Mouse (Mus musculus): ENCODE measurements at regions not wholly inside any gene's neighbourhood (a gene's known extent, or its start where the extent isn't known, plus 50 kb on each side); places are given as distances from the start of the nearest gene placed in this dataset.

DNA sequence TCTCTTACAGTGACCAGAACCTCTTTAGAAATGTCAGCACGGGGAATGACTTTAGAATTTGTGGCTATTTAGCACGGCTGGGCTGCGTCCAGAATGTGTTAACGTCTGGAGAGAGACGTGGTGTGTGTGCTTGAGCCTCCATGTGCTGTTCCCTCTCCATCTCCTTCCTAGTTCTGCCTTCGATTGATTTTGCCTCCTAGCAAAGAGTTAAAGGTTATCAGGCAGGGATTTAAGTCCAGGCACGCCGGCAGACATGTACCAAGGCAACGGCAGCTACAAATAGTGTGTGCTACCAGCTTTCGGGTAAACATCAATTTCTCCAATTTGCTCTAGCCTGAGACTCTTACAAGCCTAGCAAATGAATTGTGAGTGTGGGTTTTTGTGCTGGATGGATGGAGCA is 285.7 kb downstream of the Icos start:
- DNase-seq (ENCODE audit: low read depth, low spot score): no peak

GRCm38 (mm10) chr1:61265706-61266127 is 288.0 kb downstream of the Icos start:
- DNase-seq (ENCODE audit: low read depth, low spot score): no peak

GRCm38 (mm10) chr1:61273843-61274242 is 296.1 kb downstream of the Icos start:
- DNase-seq (ENCODE audit: low read depth, low spot score): no peak

- no peak for DNase-seq (ENCODE audit: low read depth, low spot score)
These were observed 296.5 kb downstream of the Icos start for GRCm38 (mm10) chr1:61274244-61274643.

- no peak for DNase-seq (ENCODE audit: low read depth, low spot score)
These were observed 299.5 kb downstream of the Icos start for GRCm38 (mm10) chr1:61277170-61277710.

DNA sequence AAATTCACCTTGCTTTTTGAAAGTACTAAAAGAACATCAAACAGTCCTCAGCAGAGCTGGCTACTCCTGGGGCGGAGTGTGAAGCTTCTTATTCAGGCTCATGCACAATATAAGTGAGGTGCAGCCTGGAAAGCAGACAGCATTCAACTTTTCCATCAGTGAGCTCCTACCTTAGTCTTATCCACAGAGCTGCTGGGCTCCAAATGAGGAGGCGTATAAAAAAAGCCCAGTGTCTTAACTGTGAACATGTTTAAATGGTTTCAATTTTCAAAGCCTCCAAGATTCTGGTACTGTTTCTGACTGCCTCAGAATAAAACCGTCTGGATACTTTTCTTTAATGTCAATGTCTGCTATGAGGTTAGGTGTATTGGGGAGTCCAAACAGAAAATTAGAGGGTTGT is 310.5 kb downstream of the Icos start:
- DNase-seq (ENCODE audit: low read depth, low spot score): no peak

DNA sequence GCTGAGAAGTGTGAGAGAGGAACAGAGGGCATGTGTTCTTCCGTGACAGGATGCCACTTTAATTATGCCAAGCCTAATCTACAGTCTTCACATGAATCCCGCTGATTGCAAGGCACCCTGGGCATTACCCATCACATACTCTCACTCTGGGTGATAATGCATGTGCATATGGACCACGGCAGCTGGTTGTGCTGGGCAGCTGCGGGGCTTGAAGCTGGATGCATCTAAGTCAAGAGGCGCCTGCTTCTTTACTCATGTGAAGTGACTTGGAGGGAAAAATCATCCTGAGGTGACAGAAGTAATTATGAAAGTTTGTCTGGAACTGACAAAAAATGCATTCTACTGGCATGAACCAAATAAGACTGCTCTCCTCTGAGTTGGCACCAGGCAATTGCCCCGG is 311.2 kb downstream of the Icos start:
- DNase-seq (ENCODE audit: low read depth, low spot score): no peak

DNA sequence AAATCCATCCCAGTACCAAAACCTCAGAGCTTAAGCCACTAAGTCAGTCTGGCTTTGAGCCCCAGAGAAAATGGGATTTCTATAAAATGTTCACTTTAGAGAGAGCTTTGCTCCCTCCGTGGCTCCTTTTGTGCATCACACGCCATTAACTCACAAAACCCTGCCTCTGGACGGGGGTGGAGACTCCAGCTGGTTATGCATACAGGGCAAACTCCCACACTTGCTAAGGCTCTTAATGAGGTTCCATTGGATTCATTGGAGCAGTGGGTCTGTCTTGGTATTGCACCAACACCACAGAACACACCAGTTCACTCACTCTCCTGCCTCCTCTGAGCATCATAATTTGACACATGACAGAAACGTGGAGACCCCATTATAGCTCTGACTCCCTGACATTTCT is 311.8 kb downstream of the Icos start:
- no peak for DNase-seq (ENCODE audit: low read depth, low spot score)

GRCm38 (mm10) chr1:61293106-61293505 is 315.4 kb downstream of the Icos start:
- no peak for DNase-seq (ENCODE audit: low read depth, low spot score)

DNA sequence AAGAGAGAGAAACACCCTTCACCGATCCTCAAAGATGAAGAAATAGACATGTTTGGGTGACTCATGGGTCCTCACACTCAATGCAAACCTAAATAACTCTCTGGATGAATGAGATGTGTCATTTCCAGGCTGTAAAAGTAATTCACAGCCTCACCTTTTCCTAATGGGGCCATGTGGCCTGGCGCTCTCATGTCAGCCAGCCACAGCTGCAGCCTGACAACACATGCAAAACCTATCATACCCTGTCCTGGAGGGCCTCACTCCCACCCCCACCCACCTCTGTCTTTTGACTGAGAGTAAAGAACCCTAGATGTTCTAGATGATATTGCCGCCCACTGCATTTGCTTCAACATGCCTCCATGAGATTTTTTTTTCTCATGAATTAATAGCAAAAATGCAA is 317.5 kb downstream of the Icos start:
- DNase-seq (ENCODE audit: low read depth, low spot score): no peak

- DNase-seq (ENCODE audit: low read depth, low spot score): no peak
These were observed 319.1 kb downstream of the Icos start for GRCm38 (mm10) chr1:61296831-61297230.

DNA sequence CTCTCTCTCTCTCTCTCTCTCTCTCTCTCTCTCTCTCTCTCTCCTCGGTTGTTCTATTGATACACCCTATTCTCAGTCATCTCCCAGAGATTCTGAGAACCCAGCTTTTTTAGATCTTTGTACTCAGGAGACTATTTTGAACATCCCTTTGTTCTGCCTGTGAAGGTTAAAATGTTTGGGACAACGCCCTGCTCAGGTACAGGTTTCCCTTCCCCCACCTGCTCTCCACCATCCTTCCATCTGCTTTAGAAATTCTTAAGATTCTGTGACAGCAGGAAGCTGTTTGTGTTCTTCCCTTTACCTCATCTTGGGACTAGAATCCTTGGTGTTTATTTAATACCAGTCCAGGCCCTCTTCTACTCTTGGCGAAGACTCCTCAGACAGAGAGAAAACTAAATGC is 319.6 kb downstream of the Icos start:
- DNase-seq (ENCODE audit: low read depth, low spot score): no peak

GRCm38 (mm10) chr1:61298064-61298463 is 320.3 kb downstream of the Icos start:
- DNase-seq (ENCODE audit: low read depth, low spot score): peak; percentile 70

- DNase-seq (ENCODE audit: low read depth, low spot score): no peak
These were observed 321.1 kb downstream of the Icos start for GRCm38 (mm10) chr1:61298779-61299178.

DNA sequence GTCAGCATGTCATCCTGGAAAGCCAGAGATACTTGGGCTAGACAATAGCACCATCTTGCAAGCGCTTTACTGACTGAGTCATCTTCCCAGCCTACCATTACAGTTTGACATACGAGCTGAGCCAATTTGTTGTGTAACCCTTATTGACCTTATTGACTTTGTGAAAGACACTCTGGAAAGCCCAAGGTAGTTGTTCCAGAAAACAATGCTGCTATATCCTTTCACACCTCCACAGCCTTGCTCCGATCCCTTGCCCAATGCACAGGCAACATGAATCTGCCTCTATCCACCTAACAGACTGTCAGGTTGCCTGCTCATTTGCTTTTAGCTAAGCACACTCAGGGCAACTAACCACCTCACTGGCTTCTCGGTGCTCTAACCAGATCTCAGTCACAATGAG is 322.8 kb downstream of the Icos start:
- DNase-seq (ENCODE audit: low read depth, low spot score): no peak

DNA sequence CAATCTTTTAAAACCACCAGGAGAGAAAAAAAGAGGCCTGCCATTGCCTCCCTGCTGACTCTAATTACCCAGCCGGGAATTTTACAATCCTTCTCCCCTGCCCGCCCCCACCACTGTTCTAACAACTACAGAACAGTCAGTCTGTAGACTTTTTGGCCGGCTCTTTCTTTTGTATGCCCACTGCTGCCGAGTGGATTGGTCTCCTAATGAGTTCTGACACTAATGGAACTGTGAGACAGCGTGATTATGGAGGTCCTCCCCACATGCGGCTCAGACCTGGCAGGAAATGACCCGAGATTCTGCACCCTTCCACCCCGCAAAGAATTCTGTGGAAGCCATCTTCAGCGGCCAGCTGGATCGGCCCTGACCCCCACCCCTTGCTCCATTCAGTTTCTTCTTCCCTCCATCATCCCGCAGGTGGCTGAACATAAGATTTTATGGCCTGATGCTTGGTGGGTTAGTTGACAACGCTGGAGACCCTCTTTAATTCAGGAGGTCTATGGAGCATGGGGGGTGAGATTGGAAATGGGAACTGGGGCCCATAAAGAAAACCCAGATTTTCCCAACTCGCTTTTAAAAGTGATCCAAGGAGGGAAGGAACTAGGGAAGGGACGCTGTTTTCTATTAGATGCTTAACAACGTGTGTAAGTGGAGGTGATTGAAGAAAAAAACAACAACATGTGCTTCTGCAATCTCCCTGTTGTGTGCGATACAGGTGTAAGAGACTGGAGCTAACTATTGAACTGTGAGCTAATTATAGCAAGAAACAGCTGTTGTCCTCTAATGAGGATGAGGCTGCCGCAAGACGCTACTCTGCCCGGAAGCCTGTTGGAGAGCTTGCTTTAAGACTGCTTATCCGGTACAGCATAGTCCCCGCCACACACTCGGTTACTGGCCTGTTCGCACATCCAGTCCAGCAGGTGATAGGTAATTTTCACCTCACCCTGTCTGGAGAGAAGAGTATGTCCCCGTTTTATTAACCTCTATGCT is 323.6 kb downstream of the Icos start:
- DNase-seq (ENCODE audit: low read depth, low spot score): no peak

GRCm38 (mm10) chr1:61302570-61303071 is 324.9 kb downstream of the Icos start:
- no peak for DNase-seq (ENCODE audit: low read depth, low spot score)

DNA sequence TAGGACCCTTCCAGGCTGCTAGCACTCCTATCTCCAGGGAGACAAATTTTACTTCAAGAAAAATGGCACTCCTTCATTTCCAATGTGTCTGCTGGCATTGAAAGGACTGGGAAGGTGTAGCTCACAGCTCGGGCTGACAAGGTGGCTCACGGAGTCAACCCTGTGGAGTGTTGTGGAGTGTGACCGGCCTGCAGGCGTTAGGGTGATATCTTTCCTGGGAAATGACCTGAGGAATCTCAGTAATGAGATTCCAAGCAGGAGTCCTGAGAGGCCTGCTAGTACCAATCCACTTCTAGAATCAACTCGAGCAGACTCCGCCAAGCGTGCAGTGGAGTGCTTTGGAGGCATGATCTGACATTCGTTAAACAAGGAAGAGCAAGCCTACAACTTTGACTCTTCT is 328.6 kb downstream of the Icos start:
- DNase-seq (ENCODE audit: low read depth, low spot score): no peak

- no peak for DNase-seq (ENCODE audit: low read depth, low spot score)
These were observed 329.1 kb upstream of the Pard3b start for GRCm38 (mm10) chr1:61309563-61309962.

DNA sequence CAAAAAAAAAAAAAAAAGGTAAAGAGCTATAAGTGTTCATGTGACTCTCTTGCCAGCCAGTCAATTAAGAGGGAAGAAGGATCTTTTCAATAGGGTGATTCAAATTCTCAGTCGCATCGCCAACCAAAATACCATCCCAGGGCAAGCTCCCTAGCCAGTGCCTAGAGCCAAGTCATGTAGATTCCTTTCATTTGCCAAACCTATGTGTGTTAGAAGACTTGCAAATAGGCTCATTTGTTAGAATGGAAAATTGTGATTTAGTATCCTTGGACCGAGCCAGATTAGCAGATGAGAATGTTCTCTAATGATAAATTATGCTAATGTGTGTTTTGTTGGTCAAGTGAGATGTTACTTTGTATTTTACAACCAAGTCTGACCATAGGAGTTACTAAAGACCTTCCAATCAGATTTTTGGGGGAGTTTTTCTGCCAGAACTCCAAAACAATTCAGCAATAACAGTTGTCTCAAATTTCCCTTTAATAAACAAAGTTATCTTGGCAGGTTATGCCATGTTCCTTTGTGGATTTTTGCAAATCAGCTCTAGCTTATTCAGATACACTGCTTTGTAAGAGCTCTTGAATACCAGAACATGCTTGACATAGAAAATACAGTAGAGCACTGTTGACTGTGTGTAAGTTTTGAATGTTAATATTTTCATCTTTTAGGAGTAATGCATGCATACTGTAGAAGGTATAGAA is 328.4 kb upstream of the Pard3b start:
- DNase-seq (ENCODE audit: low read depth, low spot score): no peak

DNA sequence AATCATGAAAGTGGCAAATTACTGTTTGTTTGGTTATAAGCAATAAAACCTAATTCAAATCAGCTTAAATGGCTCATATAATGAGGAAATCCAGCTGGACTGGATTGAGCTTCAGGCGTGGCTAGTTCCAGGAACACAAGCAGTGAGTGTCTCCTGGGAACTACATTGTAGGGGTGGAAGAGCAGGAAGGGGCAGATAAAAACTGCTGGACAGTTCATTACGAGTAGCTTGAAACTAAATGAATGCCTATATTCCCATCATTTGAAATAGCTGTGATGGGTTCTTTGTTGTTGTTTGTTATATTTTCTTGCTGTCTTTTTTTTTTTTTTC is 327.9 kb upstream of the Pard3b start:
- DNase-seq (ENCODE audit: low read depth, low spot score): no peak

DNA sequence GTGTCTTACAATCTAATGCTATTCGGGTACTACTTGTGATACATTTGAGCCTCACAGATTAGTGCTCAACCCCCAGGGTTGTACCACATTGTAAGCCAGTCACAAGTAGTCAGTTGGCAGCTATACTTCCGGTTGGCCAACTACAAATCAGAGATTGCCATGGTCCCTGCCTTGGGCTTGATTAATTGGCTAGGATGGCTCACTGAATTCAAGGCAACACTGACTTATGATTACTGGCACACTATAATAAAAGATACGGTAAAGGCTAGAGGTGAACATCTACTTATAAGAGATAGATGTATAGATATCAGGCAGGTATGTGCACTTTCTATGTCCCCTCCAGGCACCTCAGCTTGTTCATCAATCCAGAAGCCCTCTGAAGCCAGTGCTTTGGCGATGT is 325.4 kb upstream of the Pard3b start:
- no peak for DNase-seq (ENCODE audit: low read depth, low spot score)

GRCm38 (mm10) chr1:61316261-61316660 is 322.4 kb upstream of the Pard3b start:
- no peak for DNase-seq (ENCODE audit: low read depth, low spot score)
